Mouse (Mus musculus): ENCODE measurements around the gene Vmn1r78.
"Not testable (repeated sequence)": the region's sequence is repeated elsewhere in the genome, so short reads cannot be mapped to it uniquely, and the experiment has no call there.

The Vmn1r78 gene

DNA sequence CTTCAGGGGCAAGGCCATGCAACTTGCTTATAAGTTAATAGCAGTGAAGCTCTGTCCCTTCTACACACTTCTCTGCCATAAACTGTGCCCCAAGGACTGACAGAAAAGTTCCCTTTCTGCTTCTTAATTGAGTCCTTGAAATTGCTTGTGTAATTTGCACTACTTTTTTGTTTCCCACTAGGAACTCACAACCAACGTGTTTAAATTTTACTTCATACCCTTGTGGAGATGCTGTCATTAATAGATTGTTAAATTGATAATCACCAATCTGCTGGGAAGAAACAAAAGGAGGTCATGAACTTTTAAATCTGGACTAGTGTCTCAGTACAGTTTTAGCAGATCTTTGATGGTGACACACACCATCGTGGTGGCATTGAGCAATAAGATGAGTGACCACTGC is at the start of gene Vmn1r78:
Gene Vmn1r78 (plus strand): TSS at position 301 of the 400 bp plus-strand sequence.
- DNase-seq (ENCODE audit: low spot score), result no peak

DNA sequence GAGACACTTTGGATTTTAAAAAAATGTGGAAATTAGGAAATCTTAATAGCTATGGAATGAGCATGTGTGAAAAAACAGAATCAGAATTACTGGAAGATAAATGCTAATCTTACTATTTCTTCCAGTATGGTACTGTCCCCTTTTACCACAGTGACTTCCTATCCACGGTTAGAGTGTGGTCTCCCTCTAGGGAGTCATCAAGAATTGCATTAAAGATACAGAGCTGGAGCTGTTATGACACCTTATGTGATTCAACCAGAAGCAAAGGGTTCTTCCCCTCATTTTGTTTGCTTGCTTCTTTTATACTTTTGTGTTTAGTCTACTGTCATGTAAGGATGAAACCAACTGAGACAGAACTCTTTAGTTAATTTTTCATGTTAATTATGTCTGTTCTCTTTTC is 6.4 kb downstream of the Vmn1r78 start:
- not testable (repeated sequence) for DNase-seq (ENCODE audit: low spot score)

DNA sequence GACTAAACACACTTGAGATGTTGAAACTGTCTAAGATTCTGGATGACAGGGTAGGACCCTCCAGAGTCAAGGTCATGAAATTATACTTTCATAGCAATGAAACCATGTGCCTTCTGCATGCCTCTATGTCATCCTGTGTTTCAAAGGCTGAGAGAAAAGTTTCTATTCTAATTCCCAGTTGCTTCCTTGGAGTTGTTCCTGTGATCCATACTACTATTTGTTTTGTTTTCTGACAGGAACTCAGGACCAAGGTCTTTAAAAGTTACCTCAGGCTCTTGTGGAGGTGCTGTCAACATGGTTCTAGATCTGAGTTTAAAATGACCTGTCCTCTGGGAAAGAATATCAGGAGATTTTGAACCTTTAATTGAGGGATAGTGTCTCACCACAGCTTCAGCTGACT is 20.9 kb downstream of the Vmn1r78 start, which contains the start of gene Vmn1r79:
Gene Vmn1r79 (plus strand): TSS at position 301 of the 400 bp plus-strand sequence.
- DNase-seq (ENCODE audit: low spot score), result not testable (repeated sequence)

DNA sequence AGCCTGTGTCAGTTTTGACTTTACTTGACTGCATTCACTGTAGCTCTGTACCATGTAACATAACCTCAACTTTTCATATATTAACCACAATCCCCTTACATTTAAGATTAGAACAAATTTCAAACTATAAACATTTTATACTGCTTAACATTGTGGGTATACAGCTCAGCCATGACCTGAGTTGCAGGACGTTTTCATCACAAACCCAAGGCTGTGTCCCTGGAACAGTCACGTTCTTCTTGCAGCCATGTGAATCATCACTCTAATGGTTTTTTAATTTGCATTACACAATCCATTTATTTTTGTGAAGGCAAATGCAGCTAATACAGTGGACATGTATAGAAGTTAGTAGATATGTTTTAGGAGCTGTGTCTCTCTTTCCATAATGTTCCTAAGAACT is 22.9 kb downstream of the Vmn1r78 start:
- not testable (repeated sequence) for DNase-seq (ENCODE audit: low spot score)

DNA sequence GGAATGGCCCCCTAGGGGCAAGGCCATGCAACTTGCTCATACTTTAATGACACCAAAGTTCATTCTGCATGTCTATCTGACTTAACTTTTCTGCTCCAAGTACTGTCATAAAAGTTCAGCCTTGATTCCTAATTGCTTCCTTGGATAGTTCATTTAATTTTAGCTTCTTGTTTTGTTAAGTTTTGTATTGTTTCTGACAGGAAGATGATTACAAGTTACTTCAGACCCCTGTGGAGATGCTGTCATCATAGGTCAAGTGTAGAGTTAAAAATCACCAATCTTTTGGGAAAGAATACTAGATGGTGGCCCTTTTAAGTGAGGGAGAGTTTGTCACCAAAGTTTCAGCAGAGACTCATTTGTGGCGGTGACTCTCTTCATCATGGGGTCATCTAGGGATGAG is 38.9 kb downstream of the Vmn1r78 start, which contains the start of gene Vmn1r80:
Gene Vmn1r80 (plus strand): TSS at position 301 of the 400 bp plus-strand sequence.
- no peak for DNase-seq (ENCODE audit: low spot score)

DNA sequence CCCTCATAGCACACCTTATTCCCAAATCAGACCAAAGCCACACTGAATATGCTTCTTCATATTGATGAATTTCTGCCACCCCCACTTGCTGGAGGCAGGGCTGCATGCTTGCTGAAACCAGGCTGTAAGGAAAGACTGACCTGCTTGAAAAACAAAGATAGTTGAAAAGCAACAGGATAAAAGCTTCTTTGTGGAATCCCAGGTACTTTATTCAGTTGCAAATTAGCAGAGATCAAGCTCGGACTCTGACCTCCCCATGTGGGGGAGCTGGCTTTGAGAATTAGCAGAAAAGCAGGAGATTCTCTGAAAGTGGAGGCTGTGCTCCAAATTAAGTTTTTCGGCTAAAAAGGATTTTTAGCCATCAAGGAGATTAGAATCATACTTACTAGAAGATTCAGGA is 54.1 kb downstream of the Vmn1r78 start:
- no peak for DNase-seq (ENCODE audit: low spot score)
